Comparison of ENCODE assay signal across 8 mouse cellular contexts in genomic region chr4:42949676-42950051, GRCm38 (mm10). TPM values are rescaled to one million over a fixed set of nuclear protein-coding genes. Genes with fewer than 3 reads are reported as not detected.
DNase-seq lines count a peak whose midpoint lies in the region; ATAC-seq lines count a peak whose summit lies in the region.

Gene Dnajb5 (plus strand): TSS chr4:42949814.

- ATAC-seq in megakaryocyte progenitor cell, adult 5-6 weeks (replicated peaks; ENCODE audit: poor library complexity): peak; percentile 92

- peak; percentile 97 for DNase-seq in adipocyte (ENCODE audit: low spot score)
- peak; percentile 96 for DNase-seq in embryo, embryonic 10 days (ENCODE audit: low spot score)
- peak; percentile 95 for DNase-seq in gastrocnemius, postnatal 10 days
- peak; percentile 97 for DNase-seq in induced T-regulatory cell, adult 2 months (ENCODE audit: low read depth)
- peak; percentile 99 for DNase-seq in left cerebral cortex, adult 9 months (ENCODE audit: low spot score in 2 of 2)
- DNase-seq in right cerebral cortex, postnatal 14 days: peak; percentile 93
- peak; percentile 97 to 98 for DNase-seq in urinary bladder, postnatal 36 days (ENCODE audit: low spot score in 2 of 2)

RNA-seq across cellular contexts. Expression of gene Dnajb5, which starts in this region (rescaled TPM):
- 100 to 1,000 TPM; 114 to 122 TPM for total RNA-seq in gastrocnemius, postnatal 10 days (2021)
- 2.2 and 4.5 TPM in 2 replicates for total RNA-seq in megakaryocyte progenitor cell, adult 5-6 weeks (2015)
- 0.98 and 1.1 TPM in 2 replicates for total RNA-seq in megakaryocyte progenitor cell, adult 5-6 weeks (2017)

Comparison
In these comparisons a context has a peak if more than half of its experiments do, and no peak if none do; other contexts are left out.
1. Peak in every context shown above with its lines: DNase-seq and ATAC-seq.
2. RNA of gene Dnajb5 (total RNA-seq): 114 to 122 TPM in gastrocnemius, postnatal 10 days; 0.98 to 4.5 TPM in megakaryocyte progenitor cell, adult 5-6 weeks; every median in the first group is over 10 times any median in the second.